Mouse (Mus musculus) liver, postnatal 0 days (tissue): Measurements from ENCODE around the gene Ccdc88a. TPM values are rescaled to one million over a fixed set of nuclear protein-coding genes. Genes with fewer than 3 reads are reported as not detected.

Source experiments
- ATAC-seq: fragments of 200-750 bp; cut with Nextera tagmentation; 2 replicates; pipeline ENCODE4 v1.8.0; 2017; ENCODE audit warnings: mild to moderate bottlenecking, moderate library complexity
- DNase-seq: peaks from one replicate; pipeline ENCODE4 v3.0.0-alpha.2; 2016
- H3K27ac ChIP-seq: fragments of 300-500 bp; sonication (generic); 2 replicates; pipeline ENCODE4 v1.5.1; 2014; ENCODE audit warnings: antibody characterized with exemption, moderate library complexity, mild to moderate bottlenecking, low read depth
- H3K27me3 ChIP-seq: fragments of 300-500 bp; sonication (generic); 2 replicates; pipeline ENCODE4 v1.6.1; 2014; ENCODE audit warnings: low read length, control low read depth, mixed read lengths; ENCODE audit not compliant: insufficient read depth
- H3K36me3 ChIP-seq: fragments of 300-500 bp; sonication (generic); replicated peaks from 2 replicates; pipeline ENCODE4 v1.6.1; 2014; ENCODE audit warnings: mild to moderate bottlenecking, control low read depth, low read length, moderate library complexity, mixed read lengths; ENCODE audit not compliant: insufficient read depth
- H3K4me1 ChIP-seq: fragments of 300-500 bp; sonication (generic); 2 replicates; pipeline ENCODE4 v1.6.1; 2014; ENCODE audit warnings: antibody characterized with exemption, mild to moderate bottlenecking, control low read depth; ENCODE audit not compliant: insufficient read depth
- H3K4me2 ChIP-seq: fragments of 300-500 bp; sonication (generic); 2 replicates; pipeline ENCODE4 v1.6.1; 2014; ENCODE audit warnings: low read depth, mild to moderate bottlenecking, low read length, moderate library complexity, mixed read lengths
- H3K4me3 ChIP-seq: fragments of 300-500 bp; sonication (generic); 2 replicates; pipeline ENCODE4 v1.5.1; 2014; ENCODE audit warnings: low read depth, low read length
- H3K9ac ChIP-seq: fragments of 300-500 bp; sonication (generic); replicated peaks from 2 replicates; pipeline ENCODE4 v1.6.1; 2014; ENCODE audit warnings: mild to moderate bottlenecking, moderate library complexity
- H3K9me3 ChIP-seq: fragments of 300-500 bp; sonication (generic); 2 replicates; pipeline ENCODE4 v1.6.1; 2016; ENCODE audit warnings: mild to moderate bottlenecking, control low read depth, low read length, mixed read lengths
- CTCF ChIP-seq: sonication (generic); IDR thresholded peaks from 2 replicates; pipeline ENCODE4 v1.5.1; 2016; ENCODE audit warnings: antibody characterized with exemption, low read depth
- EP300 ChIP-seq: IDR thresholded peaks from 2 replicates; pipeline ENCODE4 v1.6.1; 2016; ENCODE audit warnings: antibody characterized with exemption, low read depth, mild to moderate bottlenecking
- WGBS: fragments of 180-500 bp; shearing (Covaris S2); extraction: QIAGEN DNeasy Blood & Tissue Kit; methylation state at CpG from one replicate; pipeline ENCODE4 v1.1.7; 2014; ENCODE audit not compliant: insufficient replicate concordance; 5-methylcytosine and 5-hydroxymethylcytosine counted together
- polyA plus RNA-seq: library from polyadenylated mRNA; unstranded; fragments of >200 nt; fragmentation: Nextera tagmentation; extraction: Ambion mirVana; gene quantifications from 2 replicates; pipeline ENCODE4 v1.2.1, GENCODE M21; 2015

The Ccdc88a gene
- polyA plus RNA-seq, 1 experiment from 2014 or later, result 3.3 TPM

DNA sequence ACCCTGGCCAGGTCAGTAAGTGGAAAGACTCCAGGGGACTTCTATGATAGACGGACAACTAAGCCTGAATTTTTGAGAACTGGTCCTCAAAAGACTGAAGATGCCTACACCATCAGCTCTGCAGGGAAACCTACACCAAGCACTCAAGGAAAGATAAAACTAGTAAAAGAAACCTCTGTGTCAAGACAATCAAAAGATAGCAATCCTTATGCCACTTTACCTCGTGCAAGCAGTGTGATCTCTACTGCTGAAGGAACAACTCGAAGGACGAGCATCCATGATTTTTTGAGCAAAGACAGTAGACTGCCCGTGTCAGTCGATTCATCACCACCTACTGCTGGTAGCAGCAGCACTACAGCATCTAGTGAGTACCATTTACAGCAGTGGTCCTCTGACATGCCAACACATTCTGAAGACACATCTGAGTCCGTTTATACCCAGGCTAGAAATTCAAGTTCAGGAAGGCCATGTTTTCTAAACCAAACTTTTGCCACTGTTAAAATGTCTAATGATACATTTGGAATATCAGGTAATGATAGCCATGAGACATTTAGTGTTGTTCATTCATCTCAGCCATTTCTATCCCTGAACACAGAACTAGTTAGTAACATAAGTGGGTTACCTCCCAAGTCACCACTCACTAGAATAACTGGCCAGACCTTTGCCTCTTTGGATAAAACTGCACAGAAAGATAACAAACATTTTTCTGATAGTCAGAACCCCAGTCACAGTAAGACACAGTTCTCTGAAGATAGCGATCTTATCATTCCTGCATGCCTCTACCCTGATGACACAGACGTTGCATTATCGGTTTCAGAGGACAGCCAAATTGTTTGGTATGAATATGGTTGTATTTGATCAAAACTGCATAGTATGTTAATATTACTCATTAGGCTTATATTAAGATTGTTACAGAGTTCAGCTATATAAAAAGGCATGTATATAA lies 130.8 kb downstream of the Ccdc88a start:
- DNase-seq, result no peak
- H3K4me3 ChIP-seq, result no peak overlapping the region
- H3K36me3 ChIP-seq, result peaks cover 6% of the 10 kb centered on the region
- H3K4me2 ChIP-seq, result no peak overlapping the region
- ATAC-seq, result peak; percentile 44
- WGBS, result 72% methylated on average over 10 of the region's 10 CpGs
- no peaks in the 10 kb centered on the region for H3K9me3 ChIP-seq
- no peaks in the 10 kb centered on the region for H3K27me3 ChIP-seq
- TF ChIP-seq EP300, result peak; percentile 92
- no peak for TF ChIP-seq CTCF
- no peaks in the 10 kb centered on the region for H3K4me1 ChIP-seq
- no peak overlapping the region for H3K27ac ChIP-seq
- H3K9ac ChIP-seq, result no peak overlapping the region

DNA sequence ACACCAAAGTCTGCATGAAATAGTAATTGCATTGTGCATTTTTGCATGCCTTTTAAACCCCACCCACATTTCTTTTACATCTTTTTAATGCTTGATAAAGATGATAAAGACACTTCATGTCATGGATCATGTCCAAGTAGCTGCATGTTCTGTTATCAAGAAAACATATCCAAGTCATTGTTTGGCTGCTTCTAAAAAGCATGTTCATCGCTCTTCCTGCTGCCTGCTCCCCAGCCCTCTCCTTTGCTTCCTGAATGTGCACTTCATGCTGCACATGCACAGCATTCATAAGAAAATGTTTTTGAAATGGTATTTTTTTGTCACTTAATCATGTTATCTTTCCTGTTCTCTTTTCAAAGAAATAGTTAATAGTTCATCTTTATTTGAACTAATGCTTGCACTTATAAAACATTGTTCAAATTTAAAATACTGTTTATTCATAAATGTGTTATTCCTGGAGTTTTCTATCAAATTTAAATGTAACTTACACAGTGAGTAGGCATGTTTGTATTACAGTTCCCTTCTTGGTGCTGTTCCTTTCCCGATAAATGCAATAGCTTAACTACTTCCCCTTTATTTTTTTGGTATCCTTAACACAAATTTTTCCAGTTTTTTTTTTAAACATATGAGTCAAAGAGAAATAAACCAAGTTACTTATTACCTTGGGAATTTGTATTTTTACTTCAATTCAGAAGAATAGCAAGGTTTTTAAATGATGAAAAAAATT lies 131.6 kb downstream of the Ccdc88a start:
- Histone ChIP-seq H3K9ac (no peak overlapping the region), H3K9me3 (no peaks in the 10 kb centered on the region), H3K4me1 (no peaks in the 10 kb centered on the region), H3K4me3 (no peak overlapping the region), H3K27ac (no peak overlapping the region), H3K27me3 (no peaks in the 10 kb centered on the region), H3K36me3 (peaks cover 6% of the 10 kb centered on the region), H3K4me2 (no peak overlapping the region)
- DNase-seq (no peak), ATAC-seq (no peak)
- 58% methylated on average over 2 of the region's 2 CpGs for WGBS
- TF ChIP-seq EP300 (no peak), CTCF (no peak)

DNA sequence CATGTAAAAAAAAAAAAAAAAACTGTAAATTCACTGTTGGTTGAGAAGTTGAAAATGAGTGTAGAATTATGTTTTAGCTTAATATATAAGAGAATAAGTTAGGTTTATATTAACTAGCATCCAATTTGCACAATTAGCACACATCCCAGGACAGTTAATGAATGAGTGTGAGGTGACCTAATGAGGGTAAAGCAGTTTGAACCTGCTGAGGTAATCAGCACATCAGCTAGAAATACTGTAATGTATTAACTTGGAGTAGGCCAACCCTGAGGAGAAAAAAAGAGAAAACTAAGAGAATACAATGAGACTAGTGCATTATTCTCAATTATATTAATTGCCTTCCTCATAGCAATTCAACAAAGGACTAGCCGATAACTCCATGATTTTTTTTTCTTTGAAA lies 136.0 kb downstream of the Ccdc88a start:
- Histone ChIP-seq H3K9ac (no peak overlapping the region), H3K4me1 (0 out of 2 replicates have a peak, but pooled peaks cover 3% of the 10 kb centered on the region), H3K36me3 (peaks cover 12% of the 10 kb centered on the region), H3K27me3 (no peaks in the 10 kb centered on the region), H3K4me3 (no peak overlapping the region), H3K9me3 (no peaks in the 10 kb centered on the region), H3K27ac (no peak overlapping the region), H3K4me2 (no peak overlapping the region)
- WGBS, result 97% methylated on average over 1 of the region's 1 CpGs
- ATAC-seq, result no peak
- TF ChIP-seq EP300 (no peak), CTCF (no peak)
- no peak for DNase-seq

DNA sequence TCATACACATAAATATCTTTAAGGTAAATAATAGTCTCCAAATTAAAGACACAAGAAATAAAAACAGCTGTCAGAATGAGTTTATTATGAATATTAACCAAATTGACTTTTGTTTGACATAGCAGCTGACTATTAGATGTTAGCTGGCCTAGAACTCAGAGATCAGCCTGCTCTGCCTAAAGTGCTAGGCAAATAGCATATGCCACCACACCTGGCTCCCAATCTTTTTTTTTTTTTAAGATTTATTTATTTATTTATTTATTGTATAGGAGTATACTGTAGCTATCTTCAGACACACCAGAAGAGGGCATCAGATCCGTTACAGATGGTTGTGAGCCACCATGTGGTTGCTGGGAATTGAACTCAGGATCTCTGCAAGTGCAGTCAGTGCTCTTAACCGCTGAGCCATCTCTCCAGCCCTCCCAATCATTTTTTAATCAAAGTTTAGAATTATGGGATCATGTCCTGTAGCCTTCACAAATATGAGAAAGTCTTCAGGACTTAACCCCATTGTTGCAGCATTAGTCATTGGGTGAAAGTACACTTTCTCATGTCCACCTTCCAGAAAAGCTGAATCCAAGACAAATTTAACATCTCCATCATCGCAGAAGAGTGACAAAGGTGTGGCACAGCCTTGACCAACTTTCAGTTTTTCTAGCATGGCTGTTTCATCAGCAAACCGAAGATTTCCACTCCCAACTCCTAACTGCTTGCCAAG lies 139.5 kb downstream of the Ccdc88a start:
- Histone ChIP-seq H3K27ac (no peak overlapping the region), H3K9me3 (no peaks in the 10 kb centered on the region), H3K9ac (no peak overlapping the region), H3K4me1 (0 out of 2 replicates have a peak, but pooled peaks cover 3% of the 10 kb centered on the region), H3K36me3 (peaks cover 12% of the 10 kb centered on the region; the same call in 1 of the 2 replicates), H3K4me2 (0 out of 2 replicates have a peak overlapping the region, but pooled peaks have one; percentile 70), H3K4me3 (no peak overlapping the region), H3K27me3 (no peaks in the 10 kb centered on the region)
- DNase-seq (no peak), ATAC-seq (no peak)
- WGBS, result 77% methylated on average over 4 of the region's 4 CpGs
- TF ChIP-seq CTCF, result no peak
- TF ChIP-seq EP300, result no peak

DNA sequence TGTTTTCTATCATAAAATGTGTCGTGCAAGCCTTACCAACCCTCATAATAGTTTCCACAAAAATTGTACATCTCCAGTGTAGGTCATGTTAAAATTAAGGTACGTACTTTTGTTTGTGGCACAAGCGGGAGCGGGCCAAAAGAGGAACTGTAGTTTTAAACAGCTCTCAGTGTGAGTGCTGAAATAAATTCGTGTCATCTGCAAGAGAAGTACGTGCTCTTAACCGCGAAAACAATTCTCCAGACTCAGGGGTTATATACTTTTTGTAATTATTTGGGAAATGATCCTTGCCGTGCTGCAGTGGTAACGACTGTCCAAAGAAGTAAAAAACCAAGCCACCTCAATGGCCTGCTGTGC lies 140.8 kb downstream of the Ccdc88a start:
- peak; percentile 18 for ATAC-seq
- no peaks in the 10 kb centered on the region for H3K27me3 ChIP-seq
- 0 out of 2 replicates have a peak, but pooled peaks cover 3% of the 10 kb centered on the region for H3K4me1 ChIP-seq
- peak overlapping the region; percentile 85 for H3K27ac ChIP-seq
- H3K4me3 ChIP-seq, result peak overlapping the region; percentile 69
- DNase-seq, result no peak
- peaks cover 12% of the 10 kb centered on the region; the same call in 1 of the 2 replicates for H3K36me3 ChIP-seq
- no peak for TF ChIP-seq EP300
- TF ChIP-seq CTCF, result no peak
- peak overlapping the region; percentile 75 for H3K9ac ChIP-seq
- H3K4me2 ChIP-seq, result peak overlapping the region; percentile 70
- 5% methylated on average over 10 of the region's 10 CpGs for WGBS
- 0 out of 2 replicates have a peak, but pooled peaks cover 2% of the 10 kb centered on the region for H3K9me3 ChIP-seq
